Mouse (Mus musculus) liver, embryonic 14.5 days (tissue): Measurements from ENCODE around the gene Fcgbp.

Experiments
- CTCF ChIP-seq: IDR thresholded peaks from 2 replicates; pipeline ENCODE4 v1.5.1; 2016; ENCODE audit warnings: antibody characterized with exemption, low read depth, control low read depth
- EP300 ChIP-seq: IDR thresholded peaks from 2 replicates; pipeline ENCODE4 v1.6.1; 2016; ENCODE audit warnings: antibody characterized with exemption, low read depth

- TF ChIP-seq CTCF (no peak), EP300 (no peak)
These were observed 17.7 kb upstream of the Fcgbp start for GRCm38 (mm10) chr7:28053046-28053930.
